ENCODE assay signal across 15 mouse cellular contexts in the genomic region with DNA sequence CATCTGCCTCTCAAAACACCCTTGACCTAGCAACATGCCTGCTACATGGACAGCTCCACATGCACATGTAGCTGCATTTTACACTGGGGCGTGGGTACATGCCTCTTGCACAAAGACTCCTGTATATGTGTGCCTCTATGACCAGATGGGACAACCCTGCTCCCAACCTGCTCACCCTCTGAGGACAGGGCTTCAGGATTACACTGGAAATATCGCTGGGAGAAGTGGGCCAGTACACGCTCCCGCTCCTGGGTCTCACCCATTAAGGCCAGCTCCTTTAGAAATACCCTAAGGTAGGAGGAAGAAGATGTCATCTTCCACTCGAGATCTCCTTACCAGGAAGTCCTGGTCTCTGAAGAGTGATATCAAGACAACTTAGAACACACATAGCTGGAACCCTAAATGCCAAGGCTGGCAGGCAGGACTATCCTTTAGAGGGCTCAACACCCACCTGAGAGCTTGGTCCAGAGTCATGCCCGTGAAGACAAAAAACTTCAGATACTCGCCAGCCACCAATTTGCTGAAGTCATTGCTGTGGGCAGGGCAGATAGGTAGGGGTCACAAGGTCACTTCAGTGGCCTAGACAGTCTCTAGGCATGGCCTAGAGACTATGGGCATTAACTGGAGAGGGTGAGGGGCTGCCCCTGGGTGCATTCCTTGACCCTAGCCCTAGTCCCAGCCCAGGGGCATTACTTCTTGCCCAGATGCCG. TPM values are rescaled to one million over a fixed set of nuclear protein-coding genes. Genes with fewer than 3 reads are reported as not detected.
DNase-seq lines count a peak whose midpoint lies in the region; ATAC-seq and TF ChIP-seq lines count a peak whose summit lies in the region.
"Had no signal": no experiment of that assay in that cellular context is flagged by ENCODE, and none has a peak within 500 bp of the region (broad histone marks: within the 10 kb centered on the region; RNA-seq: fewer than 3 reads in every experiment).

No protein-coding gene starts in this region.

- no peaks in the 10 kb centered on the region for H3K36me3 ChIP-seq in hindbrain, embryonic 12.5 days
- no peaks in the 10 kb centered on the region for H3K36me3 ChIP-seq in hindbrain, postnatal 0 days (ENCODE audit: insufficient read depth, low read length)
- H3K36me3 ChIP-seq in kidney, embryonic 15.5 days, result no peaks in the 10 kb centered on the region
- H3K36me3 ChIP-seq: embryonic facial prominence, embryonic 10.5 days; intestine, embryonic 15.5 days; liver, embryonic 13.5 days; neural tube, embryonic 12.5 days had no signal

- no peak for ATAC-seq in hindbrain, embryonic 12.5 days (ENCODE audit: low FRiP score)
- ATAC-seq in hindbrain, postnatal 0 days, result no peak
- no peak for ATAC-seq in kidney, embryonic 15.5 days (replicated peaks; ENCODE audit: low FRiP score)
- ATAC-seq: forebrain, embryonic 14.5 days; intestine, embryonic 15.5 days had no signal

- H3K27me3 ChIP-seq in hindbrain, embryonic 12.5 days, result peaks cover 93% of the 10 kb centered on the region
- 0 out of 2 replicates have a peak, but pooled peaks cover 6% of the 10 kb centered on the region for H3K27me3 ChIP-seq in hindbrain, postnatal 0 days (ENCODE audit: insufficient read depth, low read length)
- peaks cover 100% of the 10 kb centered on the region for H3K27me3 ChIP-seq in kidney, embryonic 15.5 days

- peak; percentile 1 for DNase-seq in adrenal gland, postnatal 14 days
- no peak for DNase-seq in adrenal gland, adult 2 months
- DNase-seq in hindbrain, postnatal 0 days (ENCODE audit: low spot score), result no peak
- peak; percentile 4 for DNase-seq in thymus, postnatal 4 days
- no peak for DNase-seq in thymus, postnatal 10 days (ENCODE audit: low spot score in 2 of 2)
- no peak for DNase-seq in ovary, adult 18-20 months (ENCODE audit: low spot score)
- DNase-seq: heart, postnatal 10 days; right cerebral cortex, postnatal 14 days had no signal

- H3K9me3 ChIP-seq in hindbrain, embryonic 12.5 days (replicated peaks), result no peaks in the 10 kb centered on the region
- H3K9me3 ChIP-seq in hindbrain, postnatal 0 days (ENCODE audit: low read length), result no peaks in the 10 kb centered on the region
- no peaks in the 10 kb centered on the region for H3K9me3 ChIP-seq in kidney, embryonic 15.5 days (replicated peaks)
- H3K9me3 ChIP-seq: embryonic facial prominence, embryonic 10.5 days; intestine, embryonic 15.5 days; liver, embryonic 13.5 days; neural tube, embryonic 12.5 days had no signal

- no peak overlapping the region for H3K4me3 ChIP-seq in hindbrain, embryonic 12.5 days
- H3K4me3 ChIP-seq in hindbrain, postnatal 0 days (ENCODE audit: low read length), result no peak overlapping the region
- H3K4me3 ChIP-seq in kidney, embryonic 15.5 days (replicated peaks), result no peak overlapping the region
- H3K4me3 ChIP-seq: embryonic facial prominence, embryonic 10.5 days; intestine, embryonic 15.5 days; liver, embryonic 13.5 days; neural tube, embryonic 12.5 days had no signal

- peaks cover 62% of the 10 kb centered on the region for H3K4me1 ChIP-seq in hindbrain, embryonic 12.5 days
- H3K4me1 ChIP-seq in hindbrain, postnatal 0 days (ENCODE audit: insufficient read depth, low read length), result peaks cover 26% of the 10 kb centered on the region
- peaks cover 33% of the 10 kb centered on the region for H3K4me1 ChIP-seq in kidney, embryonic 15.5 days

- no peak overlapping the region for H3K9ac ChIP-seq in hindbrain, embryonic 12.5 days
- no peak overlapping the region for H3K9ac ChIP-seq in hindbrain, postnatal 0 days (replicated peaks; ENCODE audit: low read length)
- H3K9ac ChIP-seq in kidney, embryonic 15.5 days, result no peak overlapping the region
- H3K9ac ChIP-seq: intestine, embryonic 15.5 days; liver, embryonic 13.5 days; neural tube, embryonic 12.5 days had no signal

- H3K4me2 ChIP-seq in hindbrain, embryonic 12.5 days (replicated peaks), result no peak overlapping the region
- H3K4me2 ChIP-seq in hindbrain, postnatal 0 days (ENCODE audit: low read depth, low read length), result no peak overlapping the region
- H3K4me2 ChIP-seq in kidney, embryonic 15.5 days, result no peak overlapping the region
- H3K4me2 ChIP-seq: liver, embryonic 13.5 days had no signal

- H3K27ac ChIP-seq in hindbrain, embryonic 12.5 days, result 0 out of 2 replicates have a peak overlapping the region, but pooled peaks have one; percentile 86
- H3K27ac ChIP-seq in hindbrain, postnatal 0 days, result no peak overlapping the region
- no peak overlapping the region for H3K27ac ChIP-seq in kidney, embryonic 15.5 days
- H3K27ac ChIP-seq: embryonic facial prominence, embryonic 10.5 days; intestine, embryonic 15.5 days; liver, embryonic 13.5 days; neural tube, embryonic 12.5 days had no signal

- no peak for TF ChIP-seq CTCF in hindbrain, postnatal 0 days (IDR thresholded peaks at IDR 0.05; ENCODE audit: low read depth)

- 83% methylated on average over 8 of the region's 8 CpGs for WGBS in hindbrain, embryonic 12.5 days
- 86% methylated on average over 8 of the region's 8 CpGs for WGBS in hindbrain, postnatal 0 days
- WGBS in kidney, embryonic 15.5 days, result 82% methylated on average over 8 of the region's 8 CpGs

RNA-seq across cellular contexts. Expression of a gene that starts 6.7 kb away (rescaled TPM):
- 6.0 and 9.3 TPM in 2 replicates for total RNA-seq in adrenal gland, postnatal 14 days (2021)
- 1 to 10 TPM; 7.3 to 7.9 TPM for total RNA-seq in adrenal gland, adult 2 months (2021)
- 13.7 and 18.1 TPM in 2 replicates for polyA plus RNA-seq in adrenal gland, adult 2 months (2012; rRNA removed)
- 33.2 and 34.7 TPM in 2 replicates for polyA plus RNA-seq in hindbrain, embryonic 12.5 days (2016; fragmentation: Nextera tagmentation; extraction: Ambion mirVana)
- total RNA-seq in hindbrain, postnatal 0 days (2014; rRNA removed), result 380 and 396 TPM in 2 replicates
- 115 and 123 TPM in 2 replicates for polyA plus RNA-seq in hindbrain, postnatal 0 days (2015; fragmentation: Nextera tagmentation; extraction: Ambion mirVana)
- polyA plus RNA-seq in kidney, embryonic 15.5 days (2015; fragmentation: Nextera tagmentation; extraction: Ambion mirVana), result 3.9 and 7.2 TPM in 2 replicates

RNA-seq across cellular contexts. Expression of a gene that starts 7.8 kb away (rescaled TPM):
- total RNA-seq in adrenal gland, postnatal 14 days (2021), result 8.2 and 8.7 TPM in 2 replicates
- 10 to 100 TPM in 1 of 2 experiments, 1 to 10 TPM in 1; 6.7 to 12.1 TPM for total RNA-seq in adrenal gland, adult 2 months (2021)
- 41.6 and 60.3 TPM in 2 replicates for polyA plus RNA-seq in adrenal gland, adult 2 months (2012; rRNA removed)
- 26.2 and 28.3 TPM in 2 replicates for polyA plus RNA-seq in hindbrain, embryonic 12.5 days (2016; fragmentation: Nextera tagmentation; extraction: Ambion mirVana)
- total RNA-seq in hindbrain, postnatal 0 days (2014; rRNA removed), result 69.1 and 71.4 TPM in 2 replicates
- polyA plus RNA-seq in hindbrain, postnatal 0 days (2015; fragmentation: Nextera tagmentation; extraction: Ambion mirVana), result 53.3 and 54.2 TPM in 2 replicates
- 18.2 and 20.1 TPM in 2 replicates for polyA plus RNA-seq in kidney, embryonic 15.5 days (2015; fragmentation: Nextera tagmentation; extraction: Ambion mirVana)

RNA-seq across cellular contexts. Expression of a gene that starts 16.1 kb away (rescaled TPM):
- total RNA-seq in adrenal gland, postnatal 14 days (2021), result 28.3 and 34.1 TPM in 2 replicates
- 10 to 100 TPM; 34.9 to 44.3 TPM for total RNA-seq in adrenal gland, adult 2 months (2021)
- 65.7 and 80.9 TPM in 2 replicates for polyA plus RNA-seq in adrenal gland, adult 2 months (2012; rRNA removed)
- polyA plus RNA-seq in hindbrain, embryonic 12.5 days (2016; fragmentation: Nextera tagmentation; extraction: Ambion mirVana), result 4.7 and 5.0 TPM in 2 replicates
- total RNA-seq in hindbrain, postnatal 0 days (2014; rRNA removed), result 3.5 and 4.7 TPM in 2 replicates
- polyA plus RNA-seq in hindbrain, postnatal 0 days (2015; fragmentation: Nextera tagmentation; extraction: Ambion mirVana), result 1.7 and 1.9 TPM in 2 replicates
- polyA plus RNA-seq in kidney, embryonic 15.5 days (2015; fragmentation: Nextera tagmentation; extraction: Ambion mirVana), result 8.3 and 9.8 TPM in 2 replicates

RNA-seq across cellular contexts. Expression of a gene that starts 18.3 kb away (rescaled TPM):
- total RNA-seq in adrenal gland, postnatal 14 days (2021), result 71.8 and 77.5 TPM in 2 replicates
- total RNA-seq in adrenal gland, adult 2 months (2021), result 10 to 100 TPM; 72.2 to 87.7 TPM
- 41.3 and 42.5 TPM in 2 replicates for polyA plus RNA-seq in adrenal gland, adult 2 months (2012; rRNA removed)
- 239 and 261 TPM in 2 replicates for polyA plus RNA-seq in hindbrain, embryonic 12.5 days (2016; fragmentation: Nextera tagmentation; extraction: Ambion mirVana)
- 125 and 134 TPM in 2 replicates for total RNA-seq in hindbrain, postnatal 0 days (2014; rRNA removed)
- 312 and 326 TPM in 2 replicates for polyA plus RNA-seq in hindbrain, postnatal 0 days (2015; fragmentation: Nextera tagmentation; extraction: Ambion mirVana)
- 158 and 177 TPM in 2 replicates for polyA plus RNA-seq in kidney, embryonic 15.5 days (2015; fragmentation: Nextera tagmentation; extraction: Ambion mirVana)

RNA-seq across cellular contexts. Expression of a gene that starts 20.7 kb away (rescaled TPM):
- 5.1 and 5.4 TPM in 2 replicates for total RNA-seq in adrenal gland, postnatal 14 days (2021)
- total RNA-seq in adrenal gland, adult 2 months (2021), result 1 to 10 TPM; 7.3 to 9.6 TPM
- polyA plus RNA-seq in adrenal gland, adult 2 months (2012; rRNA removed), result 43.2 and 63.5 TPM in 2 replicates
- polyA plus RNA-seq in hindbrain, embryonic 12.5 days (2016; fragmentation: Nextera tagmentation; extraction: Ambion mirVana), result 7.1 and 7.6 TPM in 2 replicates
- 7.5 and 12.3 TPM in 2 replicates for total RNA-seq in hindbrain, postnatal 0 days (2014; rRNA removed)
- 9.9 and 10.5 TPM in 2 replicates for polyA plus RNA-seq in hindbrain, postnatal 0 days (2015; fragmentation: Nextera tagmentation; extraction: Ambion mirVana)
- polyA plus RNA-seq in kidney, embryonic 15.5 days (2015; fragmentation: Nextera tagmentation; extraction: Ambion mirVana), result 12.5 and 15.0 TPM in 2 replicates

Comparison
In these comparisons a context has a peak if more than half of its experiments do, and no peak if none do; other contexts are left out.
1. DNase-seq: peak in adrenal gland, postnatal 14 days (single experiment) and thymus, postnatal 4 days (single experiment); none in adrenal gland, adult 2 months (single experiment), hindbrain, postnatal 0 days (single experiment), thymus, postnatal 10 days (0 of 2) and ovary, adult 18-20 months (single experiment).